Mouse (Mus musculus) liver, embryonic 14.5 days (tissue): ENCODE results near the gene Actn4.

Source experiments
- CTCF ChIP-seq: IDR thresholded peaks from 2 replicates; pipeline ENCODE4 v1.5.1; 2016; ENCODE audit warnings: antibody characterized with exemption, low read depth, control low read depth
- EP300 ChIP-seq: IDR thresholded peaks from 2 replicates; pipeline ENCODE4 v1.6.1; 2016; ENCODE audit warnings: antibody characterized with exemption, low read depth

DNA sequence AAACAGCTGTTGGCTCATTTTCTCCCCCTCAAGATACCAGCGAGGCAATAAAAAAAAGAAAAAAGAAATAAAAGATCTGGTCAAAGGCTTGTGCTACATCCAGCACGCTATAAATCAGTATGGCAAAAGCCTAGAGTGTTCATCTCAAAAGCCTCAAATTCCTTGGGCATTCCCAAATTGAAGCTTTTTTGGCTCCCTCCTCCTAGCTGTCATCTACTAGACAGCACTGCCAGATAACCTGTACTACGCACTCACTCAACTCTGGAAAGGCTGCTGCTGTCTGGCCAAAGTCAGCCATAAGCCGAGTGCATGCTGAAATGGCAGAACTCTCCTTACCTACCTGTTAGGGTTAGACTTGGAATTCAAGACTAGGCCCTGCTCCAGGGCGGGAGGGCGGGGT, 4.9 kb downstream of the Actn4 start:
- no peak for TF ChIP-seq CTCF
- no peak for TF ChIP-seq EP300
